Mouse (Mus musculus) ES-Bruce4 (cell line): ENCODE measurements around the gene Snx15. TPM values are rescaled to one million over a fixed set of nuclear protein-coding genes. Genes with fewer than 3 reads are reported as not detected.

Experiments used
- H3K27ac ChIP-seq: 2 replicates; pipeline ENCODE4 v1.5.1; 2012; ENCODE audit warnings: low read length, inconsistent platforms; ENCODE audit not compliant: insufficient read depth
- H3K27me3 ChIP-seq: 2 replicates; pipeline ENCODE4 v1.6.1; 2012; ENCODE audit warnings: mild to moderate bottlenecking, low read length, inconsistent platforms; ENCODE audit not compliant: control insufficient read depth, poor library complexity, insufficient read depth, severe bottlenecking
- H3K36me3 ChIP-seq: 2 replicates; pipeline ENCODE4 v1.6.1; 2012; ENCODE audit warnings: inconsistent platforms, mild to moderate bottlenecking, low read length, moderate library complexity; ENCODE audit not compliant: control insufficient read depth, poor library complexity, insufficient read depth, severe bottlenecking
- H3K4me1 ChIP-seq: one replicate; pipeline ENCODE4 v1.8.1; 2011; ENCODE audit warnings: low read length; ENCODE audit not compliant: control insufficient read depth, insufficient read depth
- H3K4me3 ChIP-seq: 2 replicates; pipeline ENCODE4 v1.5.1; 2011; ENCODE audit warnings: low read depth, mild to moderate bottlenecking, low read length
- H3K9ac ChIP-seq: 2 replicates; pipeline ENCODE4 v1.6.1; 2012; ENCODE audit warnings: low read depth, mild to moderate bottlenecking, inconsistent platforms; ENCODE audit not compliant: poor library complexity, severe bottlenecking
- H3K9me3 ChIP-seq: replicated peaks from 2 replicates; pipeline ENCODE4 v1.6.1; 2012; ENCODE audit warnings: mild to moderate bottlenecking, low read length, inconsistent platforms; ENCODE audit not compliant: control insufficient read depth, poor library complexity, insufficient read depth, severe bottlenecking
- CTCF ChIP-seq: IDR thresholded peaks from one replicate; pipeline ENCODE4 v1.8.1; 2011; ENCODE audit warnings: low read depth, low read length
- EP300 ChIP-seq: IDR thresholded peaks from 2 replicates; pipeline ENCODE4 v1.6.1; 2011; ENCODE audit warnings: low read depth, low read length; ENCODE audit not compliant: insufficient read depth
- POLR2A ChIP-seq: IDR thresholded peaks from one replicate; pipeline ENCODE4 v1.8.1; 2011; ENCODE audit warnings: low read length; ENCODE audit not compliant: insufficient read depth
- polyA plus RNA-seq: library from polyadenylated mRNA; stranded (reverse); fragments of >200 nt; gene quantifications from 2 replicates; pipeline ENCODE4 v1.2.4, GENCODE M21; 2011; ENCODE audit warnings: low read depth; ENCODE audit not compliant: missing spikeins, insufficient read depth, insufficient read length

The Snx15 gene
- polyA plus RNA-seq, 1 experiment = 10.0 TPM

- H3K4me3 ChIP-seq = no peak overlapping the region
- no peaks in the 10 kb centered on the region for H3K36me3 ChIP-seq
- no peak overlapping the region for H3K9ac ChIP-seq
- H3K9me3 ChIP-seq = no peaks in the 10 kb centered on the region
- H3K27ac ChIP-seq = no peak overlapping the region
- no peaks in the 10 kb centered on the region for H3K4me1 ChIP-seq
- H3K27me3 ChIP-seq = no peaks in the 10 kb centered on the region
- TF ChIP-seq CTCF (peak; percentile 3), POLR2A (no peak)
These were observed 1.8 kb downstream of the Snx15 start for GRCm38 (mm10) chr19:6126289-6126688.

- Histone ChIP-seq H3K9ac (no peak overlapping the region), H3K36me3 (no peaks in the 10 kb centered on the region), H3K9me3 (no peaks in the 10 kb centered on the region), H3K27ac (no peak overlapping the region), H3K4me1 (peaks cover 2% of the 10 kb centered on the region), H3K27me3 (no peaks in the 10 kb centered on the region), H3K4me3 (no peak overlapping the region)
- TF ChIP-seq POLR2A (no peak), CTCF (no peak), EP300 (no peak)
These were observed 3.2 kb downstream of the Snx15 start for GRCm38 (mm10) chr19:6124898-6125297.

GRCm38 (mm10) chr19:6123330-6123729, 4.8 kb downstream of the Snx15 start:
- Histone ChIP-seq H3K9ac (no peak overlapping the region), H3K27ac (no peak overlapping the region), H3K9me3 (no peaks in the 10 kb centered on the region), H3K36me3 (no peaks in the 10 kb centered on the region), H3K27me3 (no peaks in the 10 kb centered on the region), H3K4me3 (no peak overlapping the region), H3K4me1 (peaks cover 2% of the 10 kb centered on the region)
- TF ChIP-seq CTCF (no peak), POLR2A (no peak), EP300 (no peak)

GRCm38 (mm10) chr19:6121761-6122160, 6.3 kb downstream of the Snx15 start:
- no peaks in the 10 kb centered on the region for H3K27me3 ChIP-seq
- peaks cover 2% of the 10 kb centered on the region for H3K4me1 ChIP-seq
- no peak overlapping the region for H3K9ac ChIP-seq
- no peak for TF ChIP-seq EP300
- no peak for TF ChIP-seq CTCF
- no peak for TF ChIP-seq POLR2A
- H3K9me3 ChIP-seq = no peaks in the 10 kb centered on the region
- H3K36me3 ChIP-seq = no peaks in the 10 kb centered on the region
- no peak overlapping the region for H3K27ac ChIP-seq
- H3K4me3 ChIP-seq = peak overlapping the region; percentile 19

- Histone ChIP-seq H3K27ac (peak overlapping the region; percentile 72), H3K4me3 (peak overlapping the region; percentile 57), H3K9ac (peak overlapping the region; percentile 86; the same call in 1 of the 2 replicates), H3K36me3 (peaks cover 14% of the 10 kb centered on the region), H3K27me3 (no peaks in the 10 kb centered on the region), H3K9me3 (no peaks in the 10 kb centered on the region), H3K4me1 (peaks cover 2% of the 10 kb centered on the region)
- TF ChIP-seq POLR2A (no peak), CTCF (no peak), EP300 (no peak)
These were observed 9.4 kb downstream of the Snx15 start for GRCm38 (mm10) chr19:6118677-6119185.

- Histone ChIP-seq H3K27me3 (no peaks in the 10 kb centered on the region), H3K9ac (peak within 1 kb of the TSS; percentile 86), H3K9me3 (no peaks in the 10 kb centered on the region), H3K27ac (peak within 1 kb of the TSS; percentile 72), H3K4me1 (peaks cover 2% of the 10 kb centered on the region), H3K36me3 (peaks cover 14% of the 10 kb centered on the region), H3K4me3 (peak within 1 kb of the TSS; percentile 80)
- TF ChIP-seq POLR2A (peak; percentile 76), EP300 (no peak)
These were observed 10.0 kb downstream of the Snx15 start, which contains the start of gene Sac3d1 for GRCm38 (mm10) chr19:6117986-6118676. Sac3d1 (minus strand) TSS chr19:6118650.
